Mouse (Mus musculus): Measurements from ENCODE around the gene Tedc1. TPM values are rescaled to one million over a fixed set of nuclear protein-coding genes. Genes with fewer than 3 reads are reported as not detected.

Tedc1 gene
- polyA plus RNA-seq, 1 experiment from 2014 or later: 38.2 TPM

DNA sequence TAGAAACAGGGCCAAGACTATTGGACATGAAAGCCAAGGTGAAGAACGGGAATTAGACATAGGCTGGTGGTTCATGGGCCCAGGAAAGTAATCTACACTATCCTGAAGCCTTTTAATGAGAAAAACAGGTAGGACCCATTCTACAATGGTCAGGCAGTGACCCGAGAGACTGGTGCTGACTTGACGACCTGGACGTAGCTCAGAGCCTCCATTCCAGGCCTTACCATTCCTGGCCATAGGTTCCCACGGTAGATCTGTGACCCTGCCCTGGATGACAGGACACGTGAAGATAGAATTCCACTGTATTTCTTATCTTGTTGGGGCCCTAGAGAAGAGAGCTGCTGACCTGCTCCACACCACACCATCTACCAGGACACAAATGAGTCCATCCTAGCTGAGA lies 17.9 kb upstream of the Tedc1 start:
- Histone ChIP-seq H3K9me3 (ENCODE audit: low read length) (no peaks in the 10 kb centered on the region), H3K4me2 (replicated peaks; ENCODE audit: low read depth, low read length) (no peak overlapping the region), H3K4me3 (ENCODE audit: low read length) (no peak overlapping the region), H3K9ac (replicated peaks; ENCODE audit: low read length) (0 out of 2 replicates have a peak overlapping the region, but pooled peaks have one; percentile 9), H3K27me3 (ENCODE audit: insufficient read depth, low read length) (no peaks in the 10 kb centered on the region), H3K27ac (ENCODE audit: low read length) (no peak overlapping the region; the same call in 1 of the 2 replicates), H3K36me3 (ENCODE audit: insufficient read depth, low read length) (peaks cover 50% of the 10 kb centered on the region), H3K4me1 (ENCODE audit: insufficient read depth, low read length) (peaks cover 45% of the 10 kb centered on the region)
- 64% methylated on average over 6 of the region's 6 CpGs for WGBS
- ATAC-seq (ENCODE audit: low FRiP score, low TSS enrichment): no peak

DNA sequence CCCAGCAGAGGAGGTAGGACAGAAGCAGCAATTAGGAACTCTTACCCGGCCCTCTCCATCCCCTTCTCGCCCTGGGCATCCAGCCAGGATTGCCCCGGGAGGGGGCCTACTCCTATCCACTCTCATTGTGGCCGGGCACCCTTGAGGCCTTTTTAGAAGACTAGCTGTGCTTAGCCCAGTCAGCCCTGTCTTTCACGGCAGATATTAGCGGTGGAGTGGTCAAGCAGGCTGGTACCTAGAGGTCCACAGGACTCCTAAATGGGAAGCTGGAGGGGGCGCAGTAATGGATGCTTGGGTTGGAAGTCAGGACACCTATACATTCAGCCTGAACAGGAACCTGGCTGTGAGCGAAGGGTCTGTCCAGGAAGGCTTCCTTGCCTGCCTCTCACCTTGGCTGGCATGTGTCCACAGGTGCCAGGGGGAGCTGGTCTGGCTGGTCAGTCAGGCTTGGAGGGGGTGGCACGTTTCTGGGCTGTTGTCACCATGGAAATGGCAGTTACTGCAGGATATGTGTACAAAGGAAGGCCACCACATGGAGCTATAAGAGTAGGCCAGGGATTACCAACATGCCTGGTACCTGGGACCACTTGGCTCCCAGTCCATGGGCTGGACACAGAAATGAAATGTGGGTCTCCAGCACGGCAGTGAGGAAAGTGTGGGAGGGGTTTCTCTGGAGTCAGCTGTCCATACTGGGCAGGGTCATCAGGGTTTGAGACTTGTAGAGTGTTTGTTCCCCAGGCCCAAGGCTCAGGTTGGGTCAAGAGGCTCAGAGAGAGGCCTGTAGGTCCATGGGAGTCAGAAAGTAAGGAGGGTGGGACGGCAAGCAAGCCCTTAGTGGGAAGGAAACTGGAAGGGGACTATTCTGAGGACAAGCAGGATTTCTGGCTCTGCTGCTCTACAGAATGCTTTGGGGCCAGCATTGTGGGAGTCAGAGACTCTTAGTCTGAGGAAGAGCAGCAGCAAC lies 17.0 kb upstream of the Tedc1 start:
- 0 out of 2 replicates have a peak, but pooled peaks have one; percentile 0 for ATAC-seq (ENCODE audit: low FRiP score, low TSS enrichment)
- H3K9ac ChIP-seq (replicated peaks; ENCODE audit: low read length): peak overlapping the region; percentile 78
- H3K9me3 ChIP-seq (ENCODE audit: low read length): no peaks in the 10 kb centered on the region
- H3K4me3 ChIP-seq (ENCODE audit: low read length): peak overlapping the region; percentile 71
- H3K36me3 ChIP-seq (ENCODE audit: insufficient read depth, low read length): peaks cover 49% of the 10 kb centered on the region
- peak overlapping the region; percentile 57 for H3K27ac ChIP-seq (ENCODE audit: low read length)
- peak overlapping the region; percentile 78 for H3K4me2 ChIP-seq (replicated peaks; ENCODE audit: low read depth, low read length)
- H3K4me1 ChIP-seq (ENCODE audit: insufficient read depth, low read length): peaks cover 52% of the 10 kb centered on the region
- 42% methylated on average over 11 of the region's 11 CpGs for WGBS
- H3K27me3 ChIP-seq (ENCODE audit: insufficient read depth, low read length): no peaks in the 10 kb centered on the region

DNA sequence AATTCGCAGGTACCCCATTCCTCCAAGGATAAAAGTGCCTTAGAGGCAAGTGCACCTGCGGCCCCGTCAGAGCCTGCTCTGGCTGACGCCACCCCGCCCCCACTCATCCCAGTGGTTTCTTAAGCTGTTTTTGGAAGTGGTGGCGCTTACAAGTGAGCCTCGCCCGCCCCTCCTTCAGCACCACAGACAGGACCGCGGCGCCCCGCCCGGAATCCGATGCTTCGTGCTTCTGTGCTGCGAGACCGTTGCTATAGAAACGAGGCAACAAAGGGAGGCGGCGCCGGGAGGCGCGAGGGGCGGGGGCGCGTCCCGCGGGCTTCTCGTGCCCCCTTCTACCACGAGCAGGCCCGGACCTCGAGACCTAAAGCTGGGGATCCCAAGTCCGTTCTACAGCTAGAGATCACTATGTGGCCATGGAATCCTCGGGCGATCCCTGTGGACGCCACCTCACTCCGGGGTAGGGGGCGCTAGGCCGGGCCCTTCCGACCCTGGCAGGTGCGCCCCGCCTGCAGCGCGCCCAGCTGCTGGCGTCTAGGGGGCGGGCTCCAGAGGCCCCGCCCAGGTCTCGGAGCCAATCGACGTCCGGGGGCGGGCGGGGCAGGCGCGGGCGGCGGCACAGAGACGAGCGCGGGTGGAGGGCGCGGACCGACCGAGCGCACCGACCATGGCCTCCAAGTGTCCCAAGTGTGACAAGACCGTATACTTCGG lies 16.2 kb upstream of the Tedc1 start, which contains the start of gene Crip2:
Gene Crip2 (plus strand): TSS at position 329 of the 708 bp plus-strand sequence.
- H3K9ac ChIP-seq (replicated peaks; ENCODE audit: low read length): peak within 1 kb of the TSS; percentile 78
- under 1% methylated on average over 68 of the region's 68 CpGs for WGBS
- peak within 1 kb of the TSS; percentile 78 for H3K4me2 ChIP-seq (replicated peaks; ENCODE audit: low read depth, low read length)
- ATAC-seq (ENCODE audit: low FRiP score, low TSS enrichment): peak; percentile 72
- H3K4me3 ChIP-seq (ENCODE audit: low read length): peak within 1 kb of the TSS; percentile 71
- no peaks in the 10 kb centered on the region for H3K27me3 ChIP-seq (ENCODE audit: insufficient read depth, low read length)
- H3K4me1 ChIP-seq (ENCODE audit: insufficient read depth, low read length): peaks cover 55% of the 10 kb centered on the region
- no peaks in the 10 kb centered on the region for H3K9me3 ChIP-seq (ENCODE audit: low read length)
- H3K27ac ChIP-seq (ENCODE audit: low read length): peak within 1 kb of the TSS; percentile 82
- H3K36me3 ChIP-seq (ENCODE audit: insufficient read depth, low read length): peaks cover 49% of the 10 kb centered on the region

GRCm38 (mm10) chr12:113140616-113141411 lies 15.4 kb upstream of the Tedc1 start:
- ATAC-seq (ENCODE audit: low FRiP score, low TSS enrichment): peak; percentile 0; the same call in 1 of the 2 replicates
- Histone ChIP-seq H3K27ac (ENCODE audit: low read length) (peak overlapping the region; percentile 82), H3K9ac (replicated peaks; ENCODE audit: low read length) (peak overlapping the region; percentile 78), H3K9me3 (ENCODE audit: low read length) (no peaks in the 10 kb centered on the region), H3K4me3 (ENCODE audit: low read length) (peak overlapping the region; percentile 71), H3K4me1 (ENCODE audit: insufficient read depth, low read length) (peaks cover 59% of the 10 kb centered on the region), H3K27me3 (ENCODE audit: insufficient read depth, low read length) (no peaks in the 10 kb centered on the region), H3K4me2 (replicated peaks; ENCODE audit: low read depth, low read length) (peak overlapping the region; percentile 78), H3K36me3 (ENCODE audit: insufficient read depth, low read length) (peaks cover 42% of the 10 kb centered on the region)
- 2% methylated on average over 48 of the region's 49 CpGs for WGBS

DNA sequence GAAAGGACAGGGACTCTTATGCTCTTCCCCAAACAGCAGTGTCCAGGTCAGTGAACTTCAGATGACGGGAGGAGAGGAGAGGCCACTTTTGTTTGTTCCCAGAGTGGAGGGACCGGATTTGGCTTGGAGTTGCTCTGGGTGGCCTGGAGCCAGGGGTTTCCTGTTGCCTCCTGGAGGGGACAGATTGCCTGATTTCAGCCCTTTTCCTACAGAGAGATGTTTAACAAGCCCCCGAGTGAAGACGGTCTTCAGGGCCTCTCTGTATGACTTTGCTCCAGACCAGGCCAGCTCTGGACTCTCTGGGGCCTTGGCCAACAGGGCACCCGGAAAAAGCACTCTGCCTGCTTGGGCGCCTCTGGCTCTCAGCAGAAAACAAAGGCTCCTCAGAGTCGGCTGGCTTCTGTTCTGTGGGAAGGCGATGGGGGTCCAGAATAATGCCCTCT lies 14.7 kb upstream of the Tedc1 start:
- no peaks in the 10 kb centered on the region for H3K9me3 ChIP-seq (ENCODE audit: low read length)
- H3K4me2 ChIP-seq (replicated peaks; ENCODE audit: low read depth, low read length): peak overlapping the region; percentile 78
- no peak for ATAC-seq (ENCODE audit: low FRiP score, low TSS enrichment)
- peak overlapping the region; percentile 71 for H3K4me3 ChIP-seq (ENCODE audit: low read length)
- H3K27ac ChIP-seq (ENCODE audit: low read length): peak overlapping the region; percentile 82
- 45% methylated on average over 8 of the region's 8 CpGs for whole genome bisulfite sequencing
- peaks cover 35% of the 10 kb centered on the region for H3K36me3 ChIP-seq (ENCODE audit: insufficient read depth, low read length)
- H3K27me3 ChIP-seq (ENCODE audit: insufficient read depth, low read length): no peaks in the 10 kb centered on the region
- peaks cover 66% of the 10 kb centered on the region for H3K4me1 ChIP-seq (ENCODE audit: insufficient read depth, low read length)
- H3K9ac ChIP-seq (replicated peaks; ENCODE audit: low read length): peak overlapping the region; percentile 78

- H3K9ac ChIP-seq (replicated peaks; ENCODE audit: low read length): peak overlapping the region; percentile 78
- peak overlapping the region; percentile 78 for H3K4me2 ChIP-seq (replicated peaks; ENCODE audit: low read depth, low read length)
- WGBS: 16% methylated on average over 15 of the region's 15 CpGs
- peak overlapping the region; percentile 71 for H3K4me3 ChIP-seq (ENCODE audit: low read length)
- ATAC-seq (ENCODE audit: low FRiP score, low TSS enrichment): peak; percentile 50
- H3K27ac ChIP-seq (ENCODE audit: low read length): peak overlapping the region; percentile 82
- no peaks in the 10 kb centered on the region for H3K9me3 ChIP-seq (ENCODE audit: low read length)
- peaks cover 27% of the 10 kb centered on the region for H3K36me3 ChIP-seq (ENCODE audit: insufficient read depth, low read length)
- H3K27me3 ChIP-seq (ENCODE audit: insufficient read depth, low read length): no peaks in the 10 kb centered on the region
- peaks cover 74% of the 10 kb centered on the region for H3K4me1 ChIP-seq (ENCODE audit: insufficient read depth, low read length)
These were observed 13.9 kb upstream of the Tedc1 start for GRCm38 (mm10) chr12:113142021-113142975.

- H3K36me3 ChIP-seq (ENCODE audit: insufficient read depth, low read length): peaks cover 20% of the 10 kb centered on the region
- no peaks in the 10 kb centered on the region for H3K27me3 ChIP-seq (ENCODE audit: insufficient read depth, low read length)
- WGBS: 51% methylated on average over 7 of the region's 7 CpGs
- no peak for ATAC-seq (ENCODE audit: low FRiP score, low TSS enrichment)
- H3K9me3 ChIP-seq (ENCODE audit: low read length): no peaks in the 10 kb centered on the region
- peak overlapping the region; percentile 82 for H3K27ac ChIP-seq (ENCODE audit: low read length)
- H3K9ac ChIP-seq (replicated peaks; ENCODE audit: low read length): peak overlapping the region; percentile 59
- H3K4me3 ChIP-seq (ENCODE audit: low read length): peak overlapping the region; percentile 71
- peak overlapping the region; percentile 78 for H3K4me2 ChIP-seq (replicated peaks; ENCODE audit: low read depth, low read length)
- H3K4me1 ChIP-seq (ENCODE audit: insufficient read depth, low read length): peaks cover 81% of the 10 kb centered on the region
These were observed 13.1 kb upstream of the Tedc1 start for GRCm38 (mm10) chr12:113143164-113143563.

- ATAC-seq (ENCODE audit: low FRiP score, low TSS enrichment): no peak
- no peaks in the 10 kb centered on the region for H3K27me3 ChIP-seq (ENCODE audit: insufficient read depth, low read length)
- H3K4me1 ChIP-seq (ENCODE audit: insufficient read depth, low read length): peaks cover 82% of the 10 kb centered on the region
- H3K9ac ChIP-seq (replicated peaks; ENCODE audit: low read length): 0 out of 2 replicates have a peak overlapping the region, but pooled peaks have one; percentile 22
- H3K4me2 ChIP-seq (replicated peaks; ENCODE audit: low read depth, low read length): no peak overlapping the region
- no peaks in the 10 kb centered on the region for H3K9me3 ChIP-seq (ENCODE audit: low read length)
- H3K4me3 ChIP-seq (ENCODE audit: low read length): no peak overlapping the region
- WGBS: 76% methylated on average over 20 of the region's 20 CpGs
- no peak overlapping the region for H3K27ac ChIP-seq (ENCODE audit: low read length)
- peaks cover 18% of the 10 kb centered on the region for H3K36me3 ChIP-seq (ENCODE audit: insufficient read depth, low read length)
These were observed 12.0 kb upstream of the Tedc1 start for GRCm38 (mm10) chr12:113144001-113144756.

Measured in kidney, embryonic 16.5 days (tissue).